7 mouse cellular contexts compared by ENCODE assay signal in genomic region chr17:13759156-13759852, GRCm38 (mm10). TPM values are rescaled to one million over a fixed set of nuclear protein-coding genes. Genes with fewer than 3 reads are reported as not detected.
DNase-seq lines count a peak whose midpoint lies in the region; ATAC-seq and TF ChIP-seq lines count a peak whose summit lies in the region.

No protein-coding gene starts in this region.

- H3K9me3 ChIP-seq in megakaryocyte, embryonic 14.5 days, result no peaks in the 10 kb centered on the region
- no peaks in the 10 kb centered on the region for H3K9me3 ChIP-seq in limb, embryonic 11.5 days (ENCODE audit: control insufficient read depth, low read length)

- no peaks in the 10 kb centered on the region for H3K36me3 ChIP-seq in megakaryocyte, embryonic 14.5 days (replicated peaks; ENCODE audit: low read length)
- no peaks in the 10 kb centered on the region for H3K36me3 ChIP-seq in limb, embryonic 11.5 days (ENCODE audit: control insufficient read depth, insufficient read depth, low read length)

- WGBS in limb, embryonic 11.5 days, result 13% methylated on average over 13 of the region's 13 CpGs
- WGBS in olfactory bulb, adult 2 months, result 6% methylated on average over 13 of the region's 13 CpGs

- H3K4me2 ChIP-seq in limb, embryonic 11.5 days (ENCODE audit: low read depth, severe bottlenecking), result peak overlapping the region; percentile 100

- peak overlapping the region; percentile 79 for H3K9ac ChIP-seq in limb, embryonic 11.5 days (ENCODE audit: low read length)

- TF ChIP-seq POLR2A in olfactory bulb, adult 2 months (IDR thresholded peaks at IDR 0.05; ENCODE audit: insufficient read depth, low read depth, low read length), result no peak

- no peak for TF ChIP-seq CTCF in olfactory bulb, adult 2 months (IDR thresholded peaks at IDR 0.05; ENCODE audit: insufficient read depth, low read depth, low read length)

- intact Hi-C loops in heart, postnatal 10 days (cut with DNase I), result loop anchor here (2.0 to 5.0 kb wide), 2 partner anchors 57 to 77 kb away; no protein-coding TSS in a partner anchor

- H3K27ac ChIP-seq in limb, embryonic 11.5 days (replicated peaks; ENCODE audit: low read depth, low read length), result no peak overlapping the region
- peak overlapping the region; percentile 84 for H3K27ac ChIP-seq in olfactory bulb, adult 2 months (ENCODE audit: insufficient read depth, low read depth, low read length)

- H3K4me1 ChIP-seq in megakaryocyte, embryonic 14.5 days, result peaks cover 16% of the 10 kb centered on the region
- 0 out of 2 replicates have a peak, but pooled peaks cover 3% of the 10 kb centered on the region for H3K4me1 ChIP-seq in limb, embryonic 11.5 days (ENCODE audit: control insufficient read depth, insufficient read depth, low read length)
- H3K4me1 ChIP-seq in olfactory bulb, adult 2 months (ENCODE audit: control insufficient read depth, insufficient read depth, low read length), result no peaks in the 10 kb centered on the region

- ATAC-seq in megakaryocyte, adult 5-6 weeks (ENCODE audit: poor library complexity, severe bottlenecking), result no peak
- ATAC-seq in limb, embryonic 11.5 days (ENCODE audit: insufficient number of reproducible peaks, low FRiP score, low TSS enrichment, low read depth), result no peak

- DNase-seq in cerebellum, postnatal 10 days, result peak; percentile 68 to 75
- peak; percentile 31 to 50 for DNase-seq in heart, postnatal 10 days
- DNase-seq in limb, embryonic 11.5 days (ENCODE audit: low spot score), result peak; percentile 44
- DNase-seq in gastrocnemius, postnatal 25 days, result no peak

- H3K27me3 ChIP-seq in megakaryocyte, embryonic 14.5 days (replicated peaks), result peaks cover 69% of the 10 kb centered on the region
- H3K27me3 ChIP-seq in limb, embryonic 11.5 days (ENCODE audit: control insufficient read depth, insufficient read depth, low read length), result no peaks in the 10 kb centered on the region

- peak overlapping the region; percentile 92 for H3K4me3 ChIP-seq in megakaryocyte, embryonic 14.5 days (replicated peaks)
- H3K4me3 ChIP-seq in limb, embryonic 11.5 days (ENCODE audit: low read depth, low read length), result peak overlapping the region; percentile 85
- H3K4me3 ChIP-seq in olfactory bulb, adult 2 months (ENCODE audit: insufficient read depth, low read depth, low read length), result peak overlapping the region; percentile 76

RNA-seq across cellular contexts. Expression of gene Afdn, which starts 1.0 kb away (rescaled TPM):
- polyA plus RNA-seq in megakaryocyte, embryonic 14.5 days (2012; ENCODE audit: insufficient read depth, low replicate concordance), result 6.9 and 10.6 TPM in 2 replicates
- total RNA-seq in megakaryocyte, adult 5-6 weeks (2015), result 14.1 and 15.3 TPM in 2 replicates
- total RNA-seq in megakaryocyte, adult 5-6 weeks (2017), result 22.6 and 29.1 TPM in 2 replicates
- 100 to 1,000 TPM; 112 to 150 TPM for total RNA-seq in heart, postnatal 10 days (2021)
- 71.8 and 73.7 TPM in 2 replicates for polyA plus RNA-seq in limb, embryonic 11.5 days (2014; fragmentation: Nextera tagmentation; extraction: Ambion mirVana)
- polyA plus RNA-seq in olfactory bulb, adult 2 months (2012; ENCODE audit: insufficient read depth, insufficient read length, low replicate concordance, missing spikeins), result not detected in 2 replicates
- total RNA-seq in gastrocnemius, postnatal 25 days (2021), result 10 to 100 TPM; 47.4 to 50.9 TPM

RNA-seq across cellular contexts. Expression of gene Tcte2, which starts 2.3 kb away (rescaled TPM):
- polyA plus RNA-seq in megakaryocyte, embryonic 14.5 days (2012; ENCODE audit: insufficient read depth, low replicate concordance), result not detected in 2 replicates
- not detected in 2 replicates for total RNA-seq in megakaryocyte, adult 5-6 weeks (2015)
- not detected in 2 replicates for total RNA-seq in megakaryocyte, adult 5-6 weeks (2017)
- total RNA-seq in heart, postnatal 10 days (2021), result 1 to 10 TPM; 4.0 to 4.2 TPM
- 4.1 and 4.5 TPM in 2 replicates for polyA plus RNA-seq in limb, embryonic 11.5 days (2014; fragmentation: Nextera tagmentation; extraction: Ambion mirVana)
- not detected in 2 replicates for polyA plus RNA-seq in olfactory bulb, adult 2 months (2012; ENCODE audit: insufficient read depth, insufficient read length, low replicate concordance, missing spikeins)
- 1 to 10 TPM in 1 of 2 experiments, under 1 TPM in 1; 0.97 to 1.4 TPM for total RNA-seq in gastrocnemius, postnatal 25 days (2021)
